Mouse (Mus musculus) cortical plate, adult 2 months (tissue): ENCODE measurements around the gene Trim75.

Experiments used
- CTCF ChIP-seq: fragments of 200-500 bp; IDR thresholded peaks from 2 replicates; pipeline ENCODE4 v1.5.1; 2011; ENCODE audit warnings: mild to moderate bottlenecking, control low read depth, low read length; ENCODE audit not compliant: insufficient read depth; ENCODE audit errors: extremely low read depth
- POLR2A ChIP-seq: fragments of 200-500 bp; IDR thresholded peaks from 2 replicates; pipeline ENCODE4 v1.6.1; 2011; ENCODE audit warnings: mild to moderate bottlenecking, low read length, control low read depth; ENCODE audit not compliant: insufficient read depth; ENCODE audit errors: extremely low read depth

GRCm38 (mm10) chr8:64934997-64935396 lies 52.6 kb downstream of the Trim75 start:
- TF ChIP-seq CTCF: no peak
- TF ChIP-seq POLR2A: no peak
